Mouse (Mus musculus) megakaryocyte-erythroid progenitor cell, adult 5-6 weeks (primary cell): ENCODE measurements around the gene Casc3. TPM values are rescaled to one million over a fixed set of nuclear protein-coding genes. Genes with fewer than 3 reads are reported as not detected.
A peak's percentile ranks its signal among the peaks of the same experiment; 100 is the strongest.
"Not testable (repeated sequence)": the region's sequence is repeated elsewhere in the genome, so short reads cannot be mapped to it uniquely, and the experiment has no call there.

Source experiments
- ATAC-seq: replicated peaks from 2 replicates; pipeline ENCODE4 v1.8.0; 2016; ENCODE audit warnings: mild to moderate bottlenecking, inconsistent platforms; ENCODE audit not compliant: severe bottlenecking, poor library complexity, low FRiP score, low TSS enrichment
- total RNA-seq, 2 experiments: library from RNA; stranded (forward) in 1 of 2; stranded (reverse) in 1 of 2; fragments of 200-1000, 215-1000 nt in 1 of 2; fragments of >200 nt in 1 of 2; fragmentation: Nextera tagmentation in 1 of 2; gene quantifications; 2 replicates each; pipeline ENCODE4 v1.2.3; 2014 to 2017

Gene Casc3
- total RNA-seq, 2 experiments from 2014 or later, result 37.4 to 51.8 TPM

DNA sequence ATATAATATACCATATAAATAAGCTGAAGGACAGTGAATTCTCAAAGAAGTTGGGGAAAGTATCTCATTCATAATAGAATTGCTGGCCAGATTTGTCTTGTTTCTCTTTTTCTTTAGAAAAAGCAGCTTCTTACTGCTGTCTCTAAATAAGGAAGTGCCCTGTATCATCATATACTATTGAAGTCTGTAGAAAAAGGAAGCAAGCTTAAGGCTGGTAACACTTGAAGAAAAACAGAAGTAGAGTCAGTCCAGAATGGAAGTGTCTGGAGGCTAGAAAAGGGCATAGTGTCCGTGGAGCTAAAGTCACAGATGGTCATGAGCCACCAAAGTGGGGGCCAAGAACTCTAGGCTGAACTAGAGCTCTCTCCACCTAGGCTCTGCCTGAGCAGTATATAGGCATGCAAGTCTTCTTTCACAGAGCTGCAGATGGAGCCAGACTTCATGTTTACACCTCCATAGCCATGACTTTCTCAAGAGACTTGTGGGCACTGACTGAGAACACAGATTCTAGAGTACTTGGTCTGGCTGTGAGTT, 12.1 kb downstream of the Casc3 start:
- ATAC-seq, result no peak

DNA sequence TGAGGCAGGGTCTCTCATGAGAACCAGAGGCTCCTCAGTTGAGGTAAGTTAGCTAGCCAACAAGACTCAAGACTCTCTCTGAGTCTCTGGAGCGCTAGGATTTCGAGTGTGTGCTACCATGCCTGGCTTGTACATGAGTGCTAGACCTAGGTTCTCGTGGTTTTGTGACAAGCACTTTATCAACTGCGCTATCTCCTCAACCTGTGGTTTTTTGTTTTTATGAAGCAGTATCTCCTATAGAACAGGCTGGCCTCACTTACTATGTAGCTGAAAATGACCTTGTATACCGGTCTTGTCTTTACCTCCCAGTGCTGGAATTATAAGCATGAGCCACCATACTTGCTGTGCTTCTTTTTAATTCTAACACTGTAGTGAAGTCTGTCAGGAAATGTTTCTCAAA, 16.3 kb downstream of the Casc3 start:
- peak; percentile 85 for ATAC-seq

GRCm38 (mm10) chr11:98826071-98826470, 21.4 kb downstream of the Casc3 start:
- not testable (repeated sequence) for ATAC-seq

GRCm38 (mm10) chr11:98827877-98828276, 23.2 kb downstream of the Casc3 start:
- ATAC-seq, result peak; percentile 89

DNA sequence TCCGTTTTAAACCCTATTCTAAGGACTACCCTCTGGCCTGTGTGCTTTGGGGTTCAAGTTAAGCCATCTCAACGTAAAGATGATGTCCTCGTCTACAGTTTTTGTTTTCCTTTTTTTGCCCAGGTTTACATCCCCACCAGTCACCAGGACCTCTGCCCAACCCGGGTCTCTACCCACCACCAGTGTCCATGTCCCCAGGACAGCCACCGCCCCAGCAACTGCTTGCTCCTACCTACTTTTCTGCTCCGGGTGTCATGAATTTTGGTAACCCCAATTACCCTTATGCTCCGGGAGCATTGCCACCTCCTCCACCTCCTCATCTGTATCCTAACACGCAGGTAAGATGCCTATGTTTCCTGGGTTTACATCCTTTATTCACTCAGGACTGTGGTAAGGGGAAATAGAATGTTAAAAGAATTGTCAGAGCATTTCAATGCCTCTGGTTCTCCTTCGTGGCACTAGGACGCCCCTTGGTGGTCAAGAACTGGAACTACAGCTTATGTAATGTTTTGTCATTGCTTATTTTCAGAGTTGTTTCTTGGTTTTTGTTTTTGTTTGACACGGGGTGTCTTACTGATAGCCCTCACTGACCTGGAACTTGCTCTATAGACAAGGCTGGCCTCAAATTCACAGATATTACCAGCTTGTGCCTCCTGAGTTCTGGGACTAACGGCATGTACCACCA, 24.5 kb downstream of the Casc3 start:
- ATAC-seq, result peak; percentile 24; the same call in 1 of the 2 replicates

DNA sequence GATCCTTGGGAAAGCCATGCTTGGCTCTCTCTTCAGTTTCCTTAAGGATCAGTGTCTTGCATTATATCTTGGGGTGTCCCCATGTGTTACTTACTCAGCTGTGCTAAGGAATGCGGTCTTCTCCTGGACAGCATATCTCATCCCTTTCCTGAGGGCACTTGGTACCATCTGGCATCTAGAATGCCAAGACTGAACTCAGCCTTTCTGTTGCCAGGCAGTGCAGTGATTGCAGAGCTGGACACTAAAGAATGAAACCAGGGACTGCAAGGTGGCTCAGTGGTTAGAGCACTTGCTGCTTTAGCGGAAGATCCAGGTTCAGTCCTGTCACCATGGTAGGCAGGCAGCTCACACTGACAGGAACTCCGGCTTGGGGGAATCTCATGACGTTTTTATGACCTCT, 25.2 kb downstream of the Casc3 start:
- no peak for ATAC-seq

DNA sequence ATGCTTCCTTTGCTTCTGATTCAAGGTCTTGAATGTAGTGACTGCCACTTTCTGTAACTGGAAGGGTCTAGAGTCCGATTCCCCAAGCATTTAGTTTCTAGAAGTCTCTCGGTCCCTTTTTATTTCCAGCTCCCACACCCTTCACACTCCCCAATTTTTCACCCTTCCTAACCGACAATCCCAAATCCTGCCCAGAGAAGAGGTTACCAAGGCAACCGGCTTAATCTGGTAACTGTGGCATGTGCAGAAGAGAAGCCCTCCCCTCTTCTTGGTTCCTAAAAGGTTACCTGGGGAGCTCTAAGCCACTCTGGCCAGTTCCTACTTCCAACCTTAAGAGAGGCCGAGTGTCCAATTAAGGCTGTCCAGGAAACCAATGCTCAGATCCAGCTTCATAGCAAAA, 30.6 kb downstream of the Casc3 start:
- ATAC-seq, result no peak

DNA sequence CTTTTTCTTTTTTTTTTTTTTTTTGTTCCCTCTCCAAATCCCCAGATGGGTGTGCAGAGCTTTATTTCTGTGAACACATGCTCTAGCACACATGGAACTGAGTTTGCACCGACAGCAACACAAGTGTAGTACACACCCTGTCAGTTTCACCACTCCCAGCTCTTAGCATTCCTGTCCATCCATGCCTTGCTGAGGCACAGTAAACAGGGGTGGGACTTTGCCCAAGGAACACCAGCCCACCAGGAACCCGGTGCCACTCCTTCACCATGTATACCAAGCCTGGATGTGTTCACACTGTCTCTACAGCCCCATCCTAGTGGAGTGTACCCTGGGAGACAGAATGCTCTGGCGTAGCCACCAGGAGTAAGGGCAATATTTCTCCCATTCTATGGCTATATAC, 31.0 kb downstream of the Casc3 start:
- ATAC-seq, result peak; percentile 18; the same call in 1 of the 2 replicates

DNA sequence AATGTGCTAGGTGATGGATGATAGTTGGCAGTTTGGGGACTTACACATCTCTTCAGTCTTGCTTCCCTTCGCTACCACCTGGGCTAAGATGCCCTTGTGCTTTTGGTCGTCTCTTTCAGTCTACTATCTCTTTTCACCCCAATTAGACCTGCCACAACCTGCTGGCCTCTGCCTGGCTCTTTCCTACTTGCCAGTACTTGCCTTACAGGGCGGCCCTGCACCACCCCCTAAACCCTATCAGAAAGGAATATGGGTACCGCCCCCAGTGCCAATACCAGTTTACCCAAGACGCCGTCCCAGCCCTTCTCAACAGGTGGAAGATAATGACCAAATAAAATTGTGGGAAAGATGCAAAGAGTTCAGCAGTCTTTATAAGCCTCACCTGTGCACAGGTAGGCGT, 31.4 kb downstream of the Casc3 start:
- peak; percentile 48 for ATAC-seq

DNA sequence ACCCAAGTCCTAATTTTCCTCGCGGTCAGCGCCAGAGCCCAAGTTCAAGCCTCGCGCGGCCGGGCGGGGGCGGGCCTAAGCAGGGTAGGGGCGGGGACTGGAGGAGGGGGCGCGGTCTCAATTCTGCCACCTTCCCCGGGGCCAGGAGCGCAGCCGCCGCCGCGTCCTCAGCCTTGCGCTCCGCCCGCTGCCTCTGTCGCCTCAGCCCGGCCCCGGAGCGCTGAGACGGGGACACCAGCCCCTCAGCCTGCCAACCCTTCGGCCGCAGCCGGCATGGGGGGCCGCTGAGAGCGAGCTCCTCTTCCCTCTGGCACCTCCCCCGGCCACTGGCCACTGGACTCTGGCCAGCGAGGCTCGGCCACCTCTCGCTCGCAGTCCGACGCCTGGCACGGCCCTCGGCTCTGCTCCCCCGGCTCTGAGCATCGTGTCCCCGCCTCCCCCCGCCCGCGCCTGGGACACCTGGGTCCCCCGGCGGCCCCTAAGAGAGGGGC, 32.0 kb downstream of the Casc3 start, which contains the start of gene Rapgefl1:
Gene Rapgefl1 (plus strand): TSS at position 135 of the 491 bp plus-strand sequence.
- ATAC-seq, result peak; percentile 78

DNA sequence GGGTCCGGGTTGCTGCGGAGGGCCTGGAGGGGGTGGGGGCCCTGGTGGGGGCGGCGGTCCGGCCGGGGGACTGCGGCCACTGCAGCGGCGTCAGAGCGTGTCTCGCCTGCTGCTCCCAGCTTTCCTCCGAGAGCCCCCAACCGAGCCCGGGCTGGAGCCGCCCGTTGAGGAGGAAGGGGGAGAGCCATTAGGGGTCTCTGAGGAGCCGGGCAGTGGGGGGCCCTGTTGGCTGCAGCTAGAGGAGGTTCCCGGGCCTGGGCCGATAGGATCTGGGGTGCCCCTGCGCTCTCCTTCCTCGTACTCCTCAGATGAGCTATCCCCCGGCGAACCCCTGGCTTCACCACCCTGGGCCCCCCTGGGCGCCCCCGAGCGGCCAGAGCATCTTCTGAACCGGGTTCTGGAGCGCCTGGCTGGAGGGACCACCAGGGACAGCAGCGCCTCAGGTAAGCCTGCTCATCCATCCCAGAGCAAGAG, 32.6 kb downstream of the Casc3 start:
- ATAC-seq, result no peak

GRCm38 (mm10) chr11:98837917-98838316, 33.2 kb downstream of the Casc3 start:
- no peak for ATAC-seq

- ATAC-seq, result no peak
Measured at GRCm38 (mm10) chr11:98838512-98838911, 33.8 kb downstream of the Casc3 start.

DNA sequence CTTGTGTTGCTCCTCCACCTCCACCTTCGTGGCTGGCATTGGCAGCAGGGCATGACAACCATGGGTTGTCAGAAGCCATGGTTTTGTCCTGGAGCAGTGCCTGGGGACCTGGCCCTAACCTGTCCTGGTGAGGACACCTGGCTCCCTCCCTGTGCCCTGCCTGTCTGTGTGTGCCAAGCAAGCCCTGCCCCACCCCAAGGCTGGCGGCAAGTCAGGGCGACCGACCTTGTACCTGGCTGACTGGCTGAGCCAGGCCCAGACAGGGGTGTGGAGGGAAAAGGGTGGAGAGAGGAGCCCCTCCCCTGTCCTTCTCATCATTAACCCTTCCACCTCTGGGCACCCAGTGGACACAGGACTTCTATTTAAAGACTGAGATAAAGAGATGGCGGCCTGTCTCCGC, 34.7 kb downstream of the Casc3 start:
- no peak for ATAC-seq

- ATAC-seq, result no peak
Measured at GRCm38 (mm10) chr11:98839897-98840296, 35.2 kb downstream of the Casc3 start.

GRCm38 (mm10) chr11:98846016-98846415, 41.3 kb downstream of the Casc3 start:
- peak; percentile 58 for ATAC-seq

DNA sequence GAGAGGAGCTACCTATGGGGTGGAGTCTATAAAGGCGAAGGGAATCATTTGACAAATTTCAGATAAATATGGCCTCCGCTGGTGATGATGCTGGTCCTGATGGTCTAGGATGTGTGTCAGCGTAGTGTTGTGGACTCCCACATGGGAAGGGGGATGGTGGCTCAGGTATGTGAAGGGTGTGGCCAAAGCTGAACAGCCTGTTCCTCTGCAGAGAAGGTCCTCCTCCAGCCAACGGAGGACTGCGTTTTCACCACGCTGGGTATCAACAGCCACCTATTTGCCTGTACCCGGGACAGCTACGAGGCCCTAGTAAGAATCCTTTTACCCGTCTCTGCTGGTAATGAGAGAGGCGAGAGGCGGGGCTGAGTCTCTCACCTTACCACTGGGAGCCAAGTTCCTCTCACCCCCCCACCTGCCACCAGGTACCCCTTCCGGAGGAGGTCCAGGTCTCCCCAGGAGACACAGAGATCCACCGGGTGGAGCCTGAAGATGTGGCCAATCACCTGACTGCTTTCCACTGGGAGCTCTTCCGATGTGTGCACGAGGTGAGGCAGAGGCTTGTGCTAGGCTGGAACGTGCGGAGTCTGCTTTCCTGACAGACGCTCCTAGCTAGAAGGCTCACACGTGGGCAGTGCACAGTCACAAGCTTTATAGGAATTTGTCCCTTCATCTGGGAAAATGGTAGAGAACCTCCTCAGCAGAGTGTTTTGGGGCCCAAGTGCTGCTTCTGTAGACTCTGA, 42.3 kb downstream of the Casc3 start:
- ATAC-seq, result no peak

DNA sequence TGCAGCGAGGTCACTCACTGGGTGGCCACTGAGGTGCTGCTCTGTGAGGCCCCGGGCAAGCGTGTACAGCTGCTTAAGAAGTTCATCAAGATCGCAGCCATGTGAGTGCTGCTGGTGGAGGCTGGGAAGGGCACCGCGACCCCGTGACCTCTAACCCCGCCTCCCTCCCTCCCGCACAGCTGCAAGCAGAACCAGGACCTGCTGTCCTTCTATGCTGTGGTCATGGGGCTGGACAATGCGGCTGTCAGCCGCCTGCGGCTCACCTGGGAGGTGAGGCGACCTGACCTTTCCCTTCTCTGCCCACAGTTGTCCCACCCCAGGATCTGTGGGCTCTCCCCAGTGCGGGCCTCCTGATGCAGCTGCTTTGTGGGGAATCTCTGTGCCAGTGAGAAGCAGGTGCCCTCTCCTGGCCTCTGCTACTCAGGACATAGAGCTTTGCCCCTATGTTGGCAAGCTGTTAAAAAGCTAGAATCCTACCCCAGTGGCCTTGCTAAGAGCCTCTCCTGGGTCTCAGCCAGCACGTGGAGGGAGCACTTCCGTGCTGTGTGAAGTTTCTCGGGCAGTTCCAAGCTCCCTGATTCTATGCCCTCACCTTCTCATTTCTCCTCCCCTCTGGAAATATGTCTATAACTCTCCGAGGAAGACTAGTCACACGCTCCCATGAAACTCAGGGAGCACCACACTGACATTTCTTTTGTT, 44.6 kb downstream of the Casc3 start:
- no peak for ATAC-seq

- ATAC-seq, result no peak
Measured at GRCm38 (mm10) chr11:98850100-98851093, 45.7 kb downstream of the Casc3 start.
